Mouse (Mus musculus): ENCODE data around the gene Mst1r. TPM values are rescaled to one million over a fixed set of nuclear protein-coding genes. Genes with fewer than 3 reads are reported as not detected.

Mst1r gene
- polyA plus RNA-seq, 1 experiment from 2014 or later = 2.8 TPM

DNA sequence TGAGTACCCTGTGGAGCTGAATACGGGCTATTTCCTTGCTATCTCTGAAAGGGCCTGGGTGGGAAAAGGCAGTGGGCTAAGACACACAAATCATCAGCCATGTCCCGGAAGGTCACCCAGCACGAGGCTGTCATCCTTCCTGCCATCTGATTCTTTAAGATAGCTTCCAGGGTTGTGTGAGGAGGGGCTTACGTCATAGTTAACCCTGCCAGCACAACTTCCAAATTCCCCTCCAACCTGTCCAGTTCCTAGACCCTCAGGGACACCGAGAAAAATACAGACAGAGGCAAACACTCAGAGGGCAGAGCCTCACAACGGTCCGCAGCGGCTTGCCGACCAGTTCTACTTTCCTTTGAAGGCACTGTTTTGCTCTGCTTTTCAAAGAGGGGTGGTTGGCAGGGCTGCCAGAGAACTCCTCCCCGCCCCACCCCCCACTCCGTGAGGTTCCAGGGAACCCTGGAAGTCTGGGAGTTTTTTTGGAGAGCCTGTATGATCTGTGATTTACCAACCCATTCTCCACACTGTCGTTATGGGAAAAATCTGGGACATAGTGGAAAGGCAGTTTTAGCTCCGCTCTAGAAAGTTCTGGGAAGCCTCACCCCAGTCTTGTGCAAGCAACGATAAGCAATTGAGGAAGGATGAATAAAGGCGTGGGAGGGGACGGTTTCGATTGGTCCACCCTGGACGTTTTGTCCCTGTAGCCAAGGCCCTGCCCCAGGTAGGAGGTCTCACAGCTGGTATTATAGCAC lies 1.9 kb downstream of the Mst1r start:
- H3K27ac ChIP-seq (ENCODE audit: low read length) = no peak overlapping the region
- peak overlapping the region; percentile 5; the same call in 1 of the 2 replicates for H3K9ac ChIP-seq (replicated peaks; ENCODE audit: low read length)
- 27% methylated on average over 18 of the region's 18 CpGs for WGBS
- peak overlapping the region; percentile 42 for H3K4me2 ChIP-seq (replicated peaks; ENCODE audit: low read depth, low read length)
- no peaks in the 10 kb centered on the region for H3K9me3 ChIP-seq (ENCODE audit: low read length)
- H3K4me1 ChIP-seq (ENCODE audit: insufficient read depth, low read length) = peaks cover 39% of the 10 kb centered on the region
- no peak for ATAC-seq (ENCODE audit: low FRiP score, low TSS enrichment)
- H3K27me3 ChIP-seq (ENCODE audit: insufficient read depth, low read length) = no peaks in the 10 kb centered on the region
- H3K4me3 ChIP-seq (ENCODE audit: low read length) = peak overlapping the region; percentile 18
- no peaks in the 10 kb centered on the region for H3K36me3 ChIP-seq (ENCODE audit: insufficient read depth, low read length)

DNA sequence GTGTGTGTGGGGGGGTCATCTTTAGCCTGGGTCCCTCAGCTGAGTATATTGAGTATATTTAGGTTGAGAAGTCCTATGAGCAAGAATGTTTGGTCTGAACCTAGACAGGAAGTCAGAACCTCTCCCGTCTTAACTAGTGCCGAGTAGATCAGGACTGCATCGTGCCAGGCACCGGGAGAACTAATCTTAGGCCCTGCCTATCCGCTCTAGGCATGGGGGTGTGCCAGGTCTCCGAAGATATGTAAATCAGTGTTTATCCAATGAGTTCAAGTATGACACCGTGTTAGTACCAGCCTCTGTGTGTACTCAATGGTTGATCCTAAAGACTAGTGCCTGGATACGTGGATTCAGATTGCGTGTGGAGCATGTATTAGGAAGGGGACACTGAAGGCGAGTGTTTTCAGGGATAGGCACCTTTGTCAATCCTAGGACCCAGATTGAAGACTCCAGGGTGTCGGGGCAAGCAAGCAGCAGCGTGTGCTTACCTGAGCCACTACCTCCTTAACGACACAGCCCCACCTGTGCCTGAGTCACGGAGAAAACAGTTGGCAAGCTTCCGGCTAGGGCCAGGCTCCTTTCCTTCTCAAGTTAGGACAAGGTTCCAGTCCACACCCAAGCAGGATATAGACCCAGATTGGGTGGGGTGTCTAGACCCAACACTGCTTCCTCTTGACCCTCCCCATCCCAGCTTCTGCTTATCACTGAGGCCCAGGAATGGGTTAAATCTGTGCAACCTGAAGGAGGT lies 3.5 kb downstream of the Mst1r start:
- Histone ChIP-seq H3K9ac (replicated peaks; ENCODE audit: low read length) (no peak overlapping the region), H3K4me1 (ENCODE audit: insufficient read depth, low read length) (peaks cover 36% of the 10 kb centered on the region), H3K4me3 (ENCODE audit: low read length) (no peak overlapping the region), H3K27ac (ENCODE audit: low read length) (no peak overlapping the region), H3K27me3 (ENCODE audit: insufficient read depth, low read length) (no peaks in the 10 kb centered on the region), H3K36me3 (ENCODE audit: insufficient read depth, low read length) (no peaks in the 10 kb centered on the region), H3K9me3 (ENCODE audit: low read length) (no peaks in the 10 kb centered on the region), H3K4me2 (replicated peaks; ENCODE audit: low read depth, low read length) (no peak overlapping the region)
- ATAC-seq (ENCODE audit: low FRiP score, low TSS enrichment) = no peak
- WGBS = 87% methylated on average over 15 of the region's 15 CpGs

DNA sequence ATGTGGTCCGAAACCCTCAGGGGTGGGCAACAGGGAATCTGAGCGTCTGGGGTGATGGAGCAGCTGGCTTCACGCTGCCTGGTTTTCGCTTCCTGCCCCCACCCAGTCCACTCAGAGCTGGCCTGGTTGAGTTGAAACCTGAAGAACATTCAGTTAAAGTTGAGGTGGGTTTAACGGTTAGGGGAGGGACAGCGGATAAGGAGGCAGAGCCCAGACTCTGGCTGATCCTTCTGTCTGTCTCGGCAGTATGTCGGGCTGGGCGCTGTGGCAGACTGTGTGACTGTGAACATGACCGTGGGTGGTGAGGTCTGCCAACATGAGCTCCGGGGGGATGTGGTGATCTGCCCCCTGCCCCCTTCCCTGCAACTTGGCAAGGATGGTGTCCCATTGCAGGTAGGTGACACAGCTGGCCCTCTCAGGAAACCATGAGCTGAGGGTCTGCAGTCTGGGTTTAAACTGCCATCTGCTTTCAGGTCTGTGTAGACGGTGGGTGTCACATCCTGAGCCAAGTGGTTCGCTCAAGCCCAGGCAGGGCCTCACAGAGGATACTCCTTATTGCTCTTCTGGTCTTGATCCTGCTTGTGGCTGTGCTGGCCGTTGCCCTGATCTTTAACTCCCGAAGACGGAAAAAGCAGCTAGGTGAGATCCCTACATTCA lies 8.2 kb downstream of the Mst1r start:
- no peak for ATAC-seq (ENCODE audit: low FRiP score, low TSS enrichment)
- Histone ChIP-seq H3K27ac (ENCODE audit: low read length) (no peak overlapping the region), H3K27me3 (ENCODE audit: insufficient read depth, low read length) (no peaks in the 10 kb centered on the region), H3K4me2 (replicated peaks; ENCODE audit: low read depth, low read length) (no peak overlapping the region), H3K9me3 (ENCODE audit: low read length) (no peaks in the 10 kb centered on the region), H3K4me3 (ENCODE audit: low read length) (no peak overlapping the region), H3K9ac (replicated peaks; ENCODE audit: low read length) (no peak overlapping the region), H3K4me1 (ENCODE audit: insufficient read depth, low read length) (peaks cover 12% of the 10 kb centered on the region), H3K36me3 (ENCODE audit: insufficient read depth, low read length) (no peaks in the 10 kb centered on the region)
- WGBS = 51% methylated on average over 16 of the region's 16 CpGs

DNA sequence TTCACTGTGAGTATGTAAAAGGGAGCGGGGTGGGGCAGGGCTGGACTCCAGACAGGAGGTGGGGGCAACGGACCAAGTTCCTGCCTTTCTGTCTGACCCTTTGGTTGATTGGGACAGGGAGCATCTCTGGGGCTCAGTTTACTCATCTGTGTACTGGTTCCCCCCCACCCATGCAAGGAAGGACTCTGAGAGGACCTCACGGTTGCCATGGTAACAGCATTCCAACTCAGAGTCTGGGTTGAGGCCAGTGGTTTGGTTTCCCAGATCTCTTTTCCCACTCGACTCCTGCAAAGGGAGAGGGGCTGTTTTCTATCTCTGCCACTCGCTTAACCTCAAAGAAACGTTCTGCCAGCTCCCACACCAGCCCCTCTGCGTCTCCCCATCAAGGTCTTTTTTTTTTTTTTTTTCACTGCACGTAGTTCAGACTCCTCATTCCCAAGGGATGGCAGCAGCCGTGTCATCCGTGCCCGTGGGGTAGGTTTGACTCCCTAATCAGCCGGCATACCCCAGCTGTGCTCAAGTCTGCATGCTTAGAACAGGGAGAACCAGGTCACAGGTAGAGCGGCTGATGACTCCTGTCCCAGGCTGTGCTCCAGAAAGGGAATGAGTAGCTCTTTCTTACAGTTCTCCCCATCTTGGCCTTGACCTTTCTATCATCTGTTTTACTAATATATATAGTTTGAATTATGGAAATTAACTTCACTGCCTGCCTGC lies 11.4 kb downstream of the Mst1r start:
- no peaks in the 10 kb centered on the region for H3K9me3 ChIP-seq (ENCODE audit: low read length)
- H3K27me3 ChIP-seq (ENCODE audit: insufficient read depth, low read length) = no peaks in the 10 kb centered on the region
- H3K4me2 ChIP-seq (replicated peaks; ENCODE audit: low read depth, low read length) = no peak overlapping the region
- H3K27ac ChIP-seq (ENCODE audit: low read length) = no peak overlapping the region
- peak; percentile 15; the same call in 1 of the 2 replicates for ATAC-seq (ENCODE audit: low FRiP score, low TSS enrichment)
- no peak overlapping the region; the same call in 1 of the 2 replicates for H3K9ac ChIP-seq (replicated peaks; ENCODE audit: low read length)
- WGBS = 30% methylated on average over 13 of the region's 13 CpGs
- H3K36me3 ChIP-seq (ENCODE audit: insufficient read depth, low read length) = no peaks in the 10 kb centered on the region
- no peak overlapping the region for H3K4me3 ChIP-seq (ENCODE audit: low read length)
- peaks cover 12% of the 10 kb centered on the region for H3K4me1 ChIP-seq (ENCODE audit: insufficient read depth, low read length)

DNA sequence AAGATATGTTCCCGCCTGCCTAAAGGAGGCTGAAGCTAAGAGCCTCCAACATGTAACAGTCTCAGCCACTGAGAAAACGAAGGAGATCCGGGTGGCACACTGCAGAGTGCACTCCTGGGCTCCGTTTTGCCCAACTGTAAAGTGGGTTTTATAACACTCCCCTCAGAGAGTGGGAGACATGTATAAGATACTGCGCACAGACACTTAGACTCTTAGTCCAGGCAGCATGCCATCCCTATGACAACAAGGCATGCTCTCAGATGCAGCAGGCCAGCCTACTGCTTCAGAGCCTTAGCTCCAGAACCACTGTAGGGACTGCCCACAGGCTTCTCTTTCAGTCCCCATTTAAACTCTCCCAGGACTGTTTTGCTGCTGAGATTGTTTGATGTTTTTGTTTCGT lies 12.2 kb downstream of the Mst1r start:
- Histone ChIP-seq H3K36me3 (ENCODE audit: insufficient read depth, low read length) (no peaks in the 10 kb centered on the region), H3K27me3 (ENCODE audit: insufficient read depth, low read length) (no peaks in the 10 kb centered on the region), H3K4me2 (replicated peaks; ENCODE audit: low read depth, low read length) (no peak overlapping the region), H3K4me1 (ENCODE audit: insufficient read depth, low read length) (peaks cover 12% of the 10 kb centered on the region), H3K27ac (ENCODE audit: low read length) (no peak overlapping the region), H3K9ac (replicated peaks; ENCODE audit: low read length) (no peak overlapping the region), H3K9me3 (ENCODE audit: low read length) (no peaks in the 10 kb centered on the region), H3K4me3 (ENCODE audit: low read length) (no peak overlapping the region)
- ATAC-seq (ENCODE audit: low FRiP score, low TSS enrichment) = no peak
- 86% methylated on average over 6 of the region's 6 CpGs for WGBS

DNA sequence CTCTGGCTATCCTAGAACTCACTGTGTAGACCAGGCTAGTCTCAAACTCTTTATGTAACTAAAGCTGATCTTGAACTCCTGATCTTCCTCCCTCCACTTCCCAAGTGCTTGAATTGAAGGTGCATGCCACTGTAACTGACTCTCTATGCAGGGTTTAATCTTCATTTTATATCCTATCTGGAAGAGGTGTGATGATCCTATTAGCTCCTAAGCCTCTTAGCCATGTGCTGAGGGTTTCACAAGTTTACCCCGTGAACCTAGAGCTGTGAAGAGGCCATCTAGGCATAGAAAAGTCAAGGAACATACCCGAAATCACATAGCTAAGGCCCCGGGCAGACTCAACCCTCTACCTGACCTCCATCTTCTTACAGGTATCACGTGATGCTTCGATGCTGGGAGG lies 12.8 kb downstream of the Mst1r start:
- no peaks in the 10 kb centered on the region for H3K27me3 ChIP-seq (ENCODE audit: insufficient read depth, low read length)
- H3K4me2 ChIP-seq (replicated peaks; ENCODE audit: low read depth, low read length) = no peak overlapping the region
- H3K36me3 ChIP-seq (ENCODE audit: insufficient read depth, low read length) = no peaks in the 10 kb centered on the region
- WGBS = 87% methylated on average over 5 of the region's 5 CpGs
- H3K9ac ChIP-seq (replicated peaks; ENCODE audit: low read length) = no peak overlapping the region
- peaks cover 12% of the 10 kb centered on the region for H3K4me1 ChIP-seq (ENCODE audit: insufficient read depth, low read length)
- H3K9me3 ChIP-seq (ENCODE audit: low read length) = no peaks in the 10 kb centered on the region
- no peak overlapping the region for H3K4me3 ChIP-seq (ENCODE audit: low read length)
- no peak for ATAC-seq (ENCODE audit: low FRiP score, low TSS enrichment)
- H3K27ac ChIP-seq (ENCODE audit: low read length) = no peak overlapping the region

DNA sequence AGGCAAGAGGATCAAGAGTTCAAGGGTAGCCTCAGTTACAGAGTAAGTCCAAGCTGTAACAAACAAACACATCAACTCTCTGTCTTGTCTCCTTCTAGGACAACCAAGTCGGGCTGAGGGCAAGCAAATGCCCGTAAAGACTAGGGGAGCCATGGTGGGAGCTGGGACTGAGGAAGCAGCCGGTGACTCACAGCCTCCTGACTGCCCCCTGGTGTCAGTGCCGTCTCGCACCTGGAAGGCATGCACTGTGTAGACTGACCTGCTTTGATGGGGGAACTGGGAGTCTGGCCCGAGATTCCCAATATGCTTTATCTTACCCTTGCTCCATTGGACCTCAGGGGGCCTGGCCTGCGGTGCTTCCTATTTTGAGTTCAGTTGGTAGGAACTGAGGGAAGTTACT lies 16.3 kb downstream of the Mst1r start:
- no peak for ATAC-seq (ENCODE audit: low FRiP score, low TSS enrichment)
- no peaks in the 10 kb centered on the region for H3K36me3 ChIP-seq (ENCODE audit: insufficient read depth, low read length)
- H3K9me3 ChIP-seq (ENCODE audit: low read length) = no peaks in the 10 kb centered on the region

DNA sequence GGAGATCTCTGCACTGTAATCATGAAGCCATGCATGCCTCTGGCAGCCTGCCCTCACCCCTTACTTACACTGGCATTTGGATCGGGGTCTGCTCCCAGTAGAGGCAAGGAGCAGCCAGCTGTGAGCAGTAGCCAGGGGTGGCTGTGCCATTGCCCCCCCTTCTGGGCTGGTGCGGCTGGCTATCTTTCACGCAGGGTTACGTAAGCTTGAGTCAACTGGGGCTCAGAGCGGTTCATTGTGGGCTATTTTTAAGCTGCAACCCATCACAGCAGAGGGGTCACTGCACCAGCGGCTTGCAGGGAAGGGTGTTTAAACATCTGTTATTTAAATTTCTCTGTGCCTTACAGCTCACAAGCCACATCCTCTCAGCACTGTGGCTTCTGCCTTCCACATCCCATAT lies 17.3 kb downstream of the Mst1r start:
- H3K4me3 ChIP-seq (ENCODE audit: low read length) = no peak overlapping the region
- no peaks in the 10 kb centered on the region for H3K36me3 ChIP-seq (ENCODE audit: insufficient read depth, low read length)
- no peaks in the 10 kb centered on the region for H3K27me3 ChIP-seq (ENCODE audit: insufficient read depth, low read length)
- no peak overlapping the region for H3K27ac ChIP-seq (ENCODE audit: low read length)
- 38% methylated on average over 6 of the region's 6 CpGs for WGBS
- 0 out of 2 replicates have a peak, but pooled peaks have one; percentile 8 for ATAC-seq (ENCODE audit: low FRiP score, low TSS enrichment)
- H3K9me3 ChIP-seq (ENCODE audit: low read length) = no peaks in the 10 kb centered on the region
- H3K9ac ChIP-seq (replicated peaks; ENCODE audit: low read length) = no peak overlapping the region
- 0 out of 2 replicates have a peak, but pooled peaks cover 3% of the 10 kb centered on the region for H3K4me1 ChIP-seq (ENCODE audit: insufficient read depth, low read length)
- no peak overlapping the region for H3K4me2 ChIP-seq (replicated peaks; ENCODE audit: low read depth, low read length)

More for the DNA sequence above, 16.3 kb downstream of the Mst1r start:
- H3K4me1 ChIP-seq (ENCODE audit: insufficient read depth, low read length) = peaks cover 7% of the 10 kb centered on the region
- 36% methylated on average over 7 of the region's 7 CpGs for WGBS
- H3K27ac ChIP-seq (ENCODE audit: low read length) = no peak overlapping the region
- no peak overlapping the region for H3K4me3 ChIP-seq (ENCODE audit: low read length)
- no peak overlapping the region for H3K9ac ChIP-seq (replicated peaks; ENCODE audit: low read length)
- H3K27me3 ChIP-seq (ENCODE audit: insufficient read depth, low read length) = no peaks in the 10 kb centered on the region
- no peak overlapping the region for H3K4me2 ChIP-seq (replicated peaks; ENCODE audit: low read depth, low read length)

DNA sequence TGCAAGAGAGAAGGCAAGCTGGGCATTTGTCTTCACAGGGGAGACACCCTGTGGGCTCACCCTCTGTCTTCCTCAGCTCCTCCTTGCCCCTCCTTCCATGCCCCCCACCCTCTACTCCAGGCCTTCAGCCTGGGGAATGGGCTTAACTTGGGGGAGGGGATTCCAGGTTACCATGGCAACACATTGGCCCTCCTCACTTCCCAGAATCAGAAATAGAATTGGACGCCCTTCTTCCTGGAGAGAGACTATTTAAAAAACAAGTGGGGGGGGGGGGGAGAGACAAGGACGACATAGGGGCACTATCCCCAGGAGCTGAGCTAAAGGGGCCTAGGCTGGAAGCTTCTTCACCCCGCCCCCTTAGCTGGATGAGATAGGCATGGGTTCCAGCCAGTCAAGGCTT lies 18.6 kb downstream of the Mst1r start:
- Histone ChIP-seq H3K27ac (ENCODE audit: low read length) (no peak overlapping the region), H3K36me3 (ENCODE audit: insufficient read depth, low read length) (no peaks in the 10 kb centered on the region)

More for the DNA sequence above, 18.6 kb downstream of the Mst1r start:
- WGBS = 36% methylated on average over 3 of the region's 3 CpGs
- H3K9me3 ChIP-seq (ENCODE audit: low read length) = no peaks in the 10 kb centered on the region
- H3K4me2 ChIP-seq (replicated peaks; ENCODE audit: low read depth, low read length) = no peak overlapping the region
- H3K9ac ChIP-seq (replicated peaks; ENCODE audit: low read length) = no peak overlapping the region
- 0 out of 2 replicates have a peak, but pooled peaks cover 3% of the 10 kb centered on the region for H3K4me1 ChIP-seq (ENCODE audit: insufficient read depth, low read length)
- no peak overlapping the region for H3K4me3 ChIP-seq (ENCODE audit: low read length)
- H3K27me3 ChIP-seq (ENCODE audit: insufficient read depth, low read length) = no peaks in the 10 kb centered on the region
- ATAC-seq (ENCODE audit: low FRiP score, low TSS enrichment) = no peak
